Mouse (Mus musculus) layer of hippocampus, adult 2 months (tissue): Measurements from ENCODE around the gene Sf3a2. TPM values are rescaled to one million over a fixed set of nuclear protein-coding genes. Genes with fewer than 3 reads are reported as not detected.

Experiments
- DNase-seq, 2 experiments: peaks; one replicate each; pipeline ENCODE4 v3.0.0; 2022; ENCODE audit warnings: low spot score in 2 of 2
- H3K27ac ChIP-seq: fragments of 200-600 bp; 2 replicates; pipeline ENCODE4 v1.8.1; 2022
- H3K4me3 ChIP-seq: fragments of 200-600 bp; 2 replicates; pipeline ENCODE4 v1.8.1; 2022; ENCODE audit warnings: mild to moderate bottlenecking
- CTCF ChIP-seq: fragments of 200-600 bp; conservative IDR thresholded peaks from 2 replicates; pipeline ENCODE4 v1.8.1; 2022; ENCODE audit warnings: antibody characterized with exemption, mild to moderate bottlenecking, moderate library complexity
- total RNA-seq, 2 experiments: library from RNA; stranded (reverse); gene quantifications; 2 replicates each; pipeline ENCODE4 v1.2.3; 2021

Sf3a2 gene
- total RNA-seq, 2 experiments from 2014 or later, result 51.7 to 55.1 TPM

DNA sequence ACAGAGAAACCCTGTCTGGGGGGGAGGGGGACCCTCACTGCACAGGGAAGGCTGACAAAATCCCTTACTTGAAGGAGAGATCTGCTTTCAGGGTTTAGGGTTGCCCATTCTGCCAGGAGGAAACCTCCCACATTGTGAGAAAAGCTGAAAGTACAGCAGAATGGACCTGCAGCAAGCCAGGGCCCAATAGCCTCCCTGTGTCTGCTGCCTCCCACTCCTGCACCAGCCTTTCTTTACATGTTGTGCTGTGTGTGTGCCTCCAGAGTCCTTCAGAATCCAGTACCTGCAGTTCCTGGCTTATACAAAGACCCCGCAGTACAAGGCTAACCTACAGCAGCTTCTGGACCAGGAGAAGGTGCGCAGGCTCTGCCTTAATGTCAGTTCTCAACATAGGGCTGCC lies 13.7 kb upstream of the Sf3a2 start:
- no peak for TF ChIP-seq CTCF
- Histone ChIP-seq H3K27ac (peak overlapping the region; percentile 78), H3K4me3 (no peak overlapping the region)
- DNase-seq, result no peak

DNA sequence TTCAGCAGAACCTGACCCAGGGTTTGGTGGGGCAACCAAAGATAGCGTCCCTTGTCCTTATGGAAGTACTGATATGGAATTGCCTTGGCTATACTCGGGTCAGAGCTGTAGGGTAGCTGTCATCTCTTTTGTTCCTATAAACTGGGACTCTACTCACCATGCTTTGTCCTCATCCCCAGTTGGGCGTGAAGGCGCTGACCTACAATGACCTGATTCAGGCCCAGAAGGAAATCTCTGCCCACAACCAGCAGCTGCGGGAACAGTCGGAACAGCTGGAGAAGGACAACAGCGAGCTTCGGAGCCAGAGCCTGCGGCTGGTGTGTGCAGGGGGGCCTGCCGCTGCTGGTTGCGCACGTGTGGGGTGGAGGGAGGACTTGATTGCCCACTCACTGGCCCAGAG lies 13.1 kb upstream of the Sf3a2 start:
- Histone ChIP-seq H3K27ac (peak overlapping the region; percentile 78; the same call in 1 of the 2 replicates), H3K4me3 (no peak overlapping the region)
- no peak for TF ChIP-seq CTCF
- no peak for DNase-seq

DNA sequence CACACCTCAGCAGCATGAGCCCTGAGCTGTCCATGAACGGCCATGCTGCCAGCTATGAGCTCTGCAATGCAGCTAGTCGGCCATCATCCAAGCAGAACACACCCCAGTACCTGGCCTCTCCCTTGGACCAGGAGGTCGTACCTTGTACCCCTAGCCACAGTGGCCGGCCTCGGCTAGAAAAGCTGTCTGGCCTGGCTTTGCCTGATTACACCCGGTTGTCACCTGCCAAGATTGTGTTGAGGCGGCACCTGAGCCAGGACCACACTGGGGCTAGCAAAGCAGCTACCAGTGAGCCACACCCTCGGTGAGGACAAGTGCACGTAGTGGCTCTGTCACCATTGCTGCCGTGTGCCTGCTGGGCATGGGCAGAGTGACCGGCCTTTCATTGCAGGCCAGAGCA lies 12.0 kb upstream of the Sf3a2 start:
- DNase-seq, result no peak
- H3K4me3 ChIP-seq, result no peak overlapping the region
- no peak for TF ChIP-seq CTCF
- H3K27ac ChIP-seq, result no peak overlapping the region

DNA sequence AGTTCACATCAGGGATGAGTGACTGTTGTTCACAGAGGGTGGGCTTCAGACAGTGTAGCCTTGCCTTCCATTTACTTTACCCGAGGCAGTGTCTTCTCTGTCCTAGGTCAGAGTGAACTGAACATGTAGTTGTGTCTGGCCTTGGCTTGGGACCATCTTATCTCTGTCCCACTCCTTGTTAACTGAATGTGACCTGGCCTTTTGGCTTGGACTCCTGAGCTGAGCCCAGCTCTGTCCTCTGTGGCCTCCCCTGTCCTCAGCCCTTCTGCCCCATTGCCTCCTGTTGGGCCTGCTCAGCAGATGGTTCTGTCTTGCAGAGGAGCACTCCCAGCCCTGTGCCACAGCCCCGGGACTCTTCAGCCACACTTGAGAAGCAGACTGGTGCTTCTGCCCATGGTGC lies 10.5 kb upstream of the Sf3a2 start:
- no peak overlapping the region for H3K4me3 ChIP-seq
- no peak for TF ChIP-seq CTCF
- no peak overlapping the region for H3K27ac ChIP-seq
- DNase-seq, result no peak

GRCm38 (mm10) chr10:80790761-80791404 lies 7.1 kb upstream of the Sf3a2 start:
- Histone ChIP-seq H3K4me3 (no peak overlapping the region), H3K27ac (peak overlapping the region; percentile 88; the same call in 1 of the 2 replicates)
- no peak for DNase-seq
- no peak for TF ChIP-seq CTCF

- Histone ChIP-seq H3K4me3 (no peak overlapping the region), H3K27ac (peak overlapping the region; percentile 88)
- TF ChIP-seq CTCF, result 0 out of 2 replicates have a peak, but pooled peaks have one; percentile 4
- DNase-seq, result no peak
These were observed 6.4 kb upstream of the Sf3a2 start for GRCm38 (mm10) chr10:80791476-80792174.

DNA sequence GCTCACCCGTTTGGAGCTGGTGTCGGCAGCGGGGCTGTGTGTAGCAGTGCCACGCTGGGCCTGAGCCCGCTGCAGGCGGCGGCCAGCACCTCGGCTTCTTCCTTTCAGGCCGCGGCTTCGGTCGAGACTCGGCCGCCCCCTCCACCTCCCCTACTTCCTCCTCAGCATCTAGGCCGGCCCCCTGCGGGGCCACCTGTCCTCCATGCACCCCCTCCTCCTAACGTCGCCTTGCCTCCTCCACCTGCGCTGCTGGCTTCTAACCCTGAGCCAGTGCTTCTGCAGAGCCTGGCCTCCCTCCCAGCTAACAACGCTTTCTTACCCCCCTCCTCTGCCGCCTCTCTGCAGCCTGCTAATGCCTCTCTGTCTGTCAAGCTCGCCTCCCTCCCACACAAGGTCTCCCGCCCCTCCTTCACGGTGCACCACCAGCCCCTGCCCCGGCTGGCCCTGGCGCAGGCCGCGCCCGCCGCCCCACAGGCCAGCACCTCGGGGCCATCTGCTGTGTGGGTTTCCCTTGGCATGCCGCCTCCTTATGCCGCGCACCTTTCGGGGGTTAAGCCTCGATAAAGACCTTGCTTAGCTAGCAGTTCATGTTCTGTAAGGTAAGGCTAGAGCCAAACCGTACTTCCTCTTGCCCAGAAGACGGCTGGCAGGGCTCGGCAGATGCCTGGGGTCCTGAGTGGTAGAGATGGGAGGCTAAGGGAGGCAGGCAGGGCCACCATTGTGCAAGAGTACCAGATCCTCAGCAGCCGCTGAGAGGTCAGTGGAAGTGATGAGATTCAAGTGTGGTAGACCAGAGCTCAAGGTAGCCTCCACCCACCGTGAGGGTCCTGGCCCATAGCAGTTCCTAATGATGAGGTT lies 5.6 kb upstream of the Sf3a2 start:
- Histone ChIP-seq H3K4me3 (no peak overlapping the region), H3K27ac (peak overlapping the region; percentile 88)
- TF ChIP-seq CTCF, result no peak
- DNase-seq, result no peak

DNA sequence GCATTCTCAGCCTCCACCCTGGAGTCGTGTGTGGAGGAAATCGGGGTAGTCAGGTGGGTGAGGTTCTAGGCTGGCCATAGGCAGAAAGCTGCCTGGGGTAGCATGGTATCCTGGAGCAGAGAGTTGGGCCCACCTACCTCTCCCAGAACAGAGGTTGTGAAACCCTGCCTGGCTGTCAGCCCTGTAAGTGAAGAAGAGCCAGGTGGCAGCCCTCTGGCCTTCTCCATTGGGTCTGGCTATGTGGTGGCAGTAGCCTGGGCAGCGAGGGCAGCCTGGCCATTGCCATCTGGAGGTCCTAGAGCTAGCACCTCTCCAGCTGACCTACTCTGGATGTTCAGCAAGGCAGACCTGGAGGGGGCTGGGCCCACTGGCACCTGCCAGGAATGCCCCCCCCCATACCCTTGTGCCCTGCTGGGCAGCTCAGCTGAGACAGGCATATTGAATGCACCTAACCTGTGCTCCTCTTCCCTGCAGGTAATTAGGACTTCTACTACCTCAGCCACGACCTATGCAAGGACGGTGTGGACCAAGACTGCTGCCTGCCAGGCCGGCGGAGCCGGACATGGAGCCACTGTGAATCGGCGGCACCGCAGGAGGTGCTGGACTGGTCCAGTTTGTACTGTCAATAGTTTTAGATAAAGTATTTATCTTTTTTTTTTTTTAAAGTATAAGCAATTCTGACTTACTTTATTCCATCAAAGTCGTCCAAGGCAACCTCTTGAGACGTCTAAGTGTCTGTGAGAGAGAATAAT lies 4.8 kb upstream of the Sf3a2 start:
- Histone ChIP-seq H3K27ac (peak overlapping the region; percentile 88), H3K4me3 (no peak overlapping the region)
- no peak for TF ChIP-seq CTCF
- DNase-seq, result no peak

GRCm38 (mm10) chr10:80793803-80794202 lies 4.2 kb upstream of the Sf3a2 start:
- no peak overlapping the region for H3K4me3 ChIP-seq
- TF ChIP-seq CTCF, result no peak
- DNase-seq, result no peak
- H3K27ac ChIP-seq, result no peak overlapping the region

- DNase-seq, result no peak
- TF ChIP-seq CTCF, result no peak
- Histone ChIP-seq H3K4me3 (no peak overlapping the region), H3K27ac (peak overlapping the region; percentile 99; the same call in 1 of the 2 replicates)
These were observed 3.2 kb upstream of the Sf3a2 start for GRCm38 (mm10) chr10:80794750-80795149.

DNA sequence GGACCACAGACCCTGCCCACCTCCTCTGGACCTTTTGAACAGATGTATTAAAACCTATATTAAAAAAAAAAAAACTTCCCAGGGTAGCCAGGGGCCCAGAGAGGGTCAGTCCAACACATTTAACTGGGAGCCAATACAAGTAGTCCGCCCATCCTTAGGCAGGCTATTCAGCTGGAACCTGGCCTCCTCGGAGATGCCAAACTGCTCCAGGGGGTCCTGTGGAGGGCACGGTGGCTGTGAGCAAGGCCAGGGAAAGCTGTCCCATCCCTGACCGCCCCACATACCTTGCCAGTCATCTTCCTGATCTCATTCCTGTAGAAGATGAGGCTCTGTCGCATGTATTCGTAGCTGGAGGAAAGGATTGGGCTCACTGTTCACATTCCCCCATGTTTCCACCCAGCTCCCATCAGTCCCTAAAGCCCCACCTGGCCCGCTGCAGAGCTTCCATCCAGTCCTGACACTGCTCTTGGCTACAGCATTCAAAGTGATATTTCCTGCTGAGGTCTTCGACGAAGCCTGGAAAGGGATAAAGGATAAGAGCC lies 1.6 kb upstream of the Sf3a2 start:
- no peak for TF ChIP-seq CTCF
- DNase-seq, result no peak
- H3K27ac ChIP-seq, result peak overlapping the region; percentile 99
- peak overlapping the region; percentile 93; the same call in 1 of the 2 replicates for H3K4me3 ChIP-seq
